Mouse (Mus musculus) MEL (cell line): ENCODE measurements around the gene Spata31d1d.

Source experiments
- CHD1 ChIP-seq: IDR thresholded peaks from 2 replicates; pipeline ENCODE4 v1.6.1; 2012; ENCODE audit warnings: low read depth, mild to moderate bottlenecking, inconsistent platforms, low read length, improper control_type of control experiment
- CHD2 ChIP-seq: IDR thresholded peaks from 2 replicates; pipeline ENCODE4 v1.6.1; 2011; ENCODE audit warnings: low read length, improper control_type of control experiment
- E2F4 ChIP-seq: IDR thresholded peaks from 2 replicates; pipeline ENCODE4 v1.6.1; 2011; ENCODE audit warnings: low read depth, low read length, improper control_type of control experiment, borderline replicate concordance
- EP300 ChIP-seq, 2 experiments: IDR thresholded peaks; 2 replicates each; pipeline ENCODE4 v1.6.1; 2011; ENCODE audit warnings: improper control_type of control experiment in 2 of 2, low read length in 2 of 2, low read depth in 1 of 2, mild to moderate bottlenecking in 1 of 2
- HCFC1 ChIP-seq: IDR thresholded peaks from 2 replicates; pipeline ENCODE4 v1.6.1; 2012; ENCODE audit warnings: low read depth, mild to moderate bottlenecking, inconsistent platforms, low read length, improper control_type of control experiment, moderate library complexity
- MAX ChIP-seq: IDR thresholded peaks from 2 replicates; pipeline ENCODE4 v1.6.1; 2011; ENCODE audit warnings: low read length, improper control_type of control experiment
- NRF1 ChIP-seq: IDR thresholded peaks from 2 replicates; pipeline ENCODE4 v1.6.1; 2014; ENCODE audit warnings: low read depth, mild to moderate bottlenecking, inconsistent platforms, low read length, improper control_type of control experiment, moderate library complexity; ENCODE audit not compliant: poor library complexity, insufficient read depth, severe bottlenecking
- POLR2A ChIP-seq, 2 experiments: IDR thresholded peaks; 2 replicates each; pipeline ENCODE4 v1.6.1; 2011 to 2012; ENCODE audit warnings: low read length in 2 of 2, mild to moderate bottlenecking in 2 of 2, control low read depth in 1 of 2, improper control_type of control experiment in 1 of 2, low read depth in 1 of 2, moderate library complexity in 1 of 2; ENCODE audit not compliant: control insufficient read depth in 1 of 2, insufficient read depth in 1 of 2, poor library complexity in 1 of 2
- POLR2AphosphoS5 ChIP-seq: IDR thresholded peaks from 2 replicates; pipeline ENCODE4 v1.6.1; 2012; ENCODE audit warnings: low read depth, borderline replicate concordance, mild to moderate bottlenecking, inconsistent platforms, low read length, moderate library complexity, mixed read lengths
- SMC3 ChIP-seq: IDR thresholded peaks from 2 replicates; pipeline ENCODE4 v1.6.1; 2011; ENCODE audit warnings: low read depth, low read length, improper control_type of control experiment

DNA sequence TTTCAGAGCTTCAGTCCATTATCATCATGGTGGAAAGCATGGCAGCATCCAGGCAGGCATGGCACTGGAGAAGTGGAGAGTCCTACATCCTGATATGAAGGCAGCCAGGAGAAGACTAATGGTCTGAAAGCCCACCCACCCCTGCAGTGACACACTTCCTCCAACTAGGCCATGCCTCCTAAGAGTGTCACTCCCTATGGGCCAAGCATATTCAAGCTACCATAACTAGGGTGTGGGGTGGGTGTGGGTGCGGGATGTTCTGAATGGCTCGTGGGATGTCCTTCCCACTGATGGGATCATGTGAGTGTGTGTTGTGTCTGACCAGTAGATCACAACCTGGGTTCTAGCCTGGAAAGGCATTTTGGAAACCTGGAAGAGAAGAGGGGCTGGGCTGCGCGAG, 2.4 kb upstream of the Spata31d1d start:
- no peak for TF ChIP-seq POLR2A (IDR thresholded peaks at IDR 0.05; ENCODE audit: control insufficient read depth in 1 of 2, insufficient read depth in 1 of 2, low read depth in 1 of 2, low read length in 2 of 2, poor library complexity in 1 of 2)
- no peak for TF ChIP-seq POLR2AphosphoS5
- no peak for TF ChIP-seq CHD1
- TF ChIP-seq SMC3: no peak
- TF ChIP-seq E2F4: no peak
- peak; percentile 26; the same call in 1 of the 2 replicates for TF ChIP-seq MAX
- no peak for TF ChIP-seq HCFC1
- TF ChIP-seq NRF1: no peak
- no peak for TF ChIP-seq CHD2
- TF ChIP-seq EP300 (IDR thresholded peaks at IDR 0.05; ENCODE audit: low read depth in 1 of 2, low read length in 2 of 2): no peak
